Mouse (Mus musculus) ovary, postnatal 10 days (tissue): Measurements from ENCODE around the gene Cypt15.
"Not testable (repeated sequence)": the region's sequence is repeated elsewhere in the genome, so short reads cannot be mapped to it uniquely, and the experiment has no call there.

Source experiments
- DNase-seq: peaks from one replicate; pipeline ENCODE4 v3.0.0; 2022; ENCODE audit warnings: low spot score

Cypt15 gene

GRCm38 (mm10) chrX:39345967-39346366 lies at the start of gene Cypt15:
TSS of gene Cypt15 (plus strand) at chrX:39346267.
- not testable (repeated sequence) for DNase-seq

- no peak for DNase-seq
Observed at GRCm38 (mm10) chrX:39370932-39371331, 24.9 kb downstream of the Cypt15 start.

GRCm38 (mm10) chrX:39378830-39379229 lies 32.8 kb downstream of the Cypt15 start:
- no peak for DNase-seq

GRCm38 (mm10) chrX:39383806-39384205 lies 37.7 kb downstream of the Cypt15 start:
- DNase-seq = no peak
